Mouse (Mus musculus) thymus, adult 2 months (tissue): Measurements from ENCODE around the gene Aqp8.

Source experiments
- CTCF ChIP-seq: fragments of 200-500 bp; IDR thresholded peaks from 2 replicates; pipeline ENCODE4 v1.5.1; 2012; ENCODE audit warnings: mild to moderate bottlenecking, control low read depth, low read length, moderate library complexity, borderline replicate concordance; ENCODE audit not compliant: control insufficient read depth, poor library complexity, insufficient read depth; ENCODE audit errors: extremely low read depth
- POLR2A ChIP-seq: fragments of 200-500 bp; IDR thresholded peaks from 2 replicates; pipeline ENCODE4 v1.6.1; 2012; ENCODE audit warnings: mild to moderate bottlenecking, low read length, control low read depth, moderate library complexity; ENCODE audit not compliant: control insufficient read depth, poor library complexity, insufficient read depth; ENCODE audit errors: extremely low read depth

DNA sequence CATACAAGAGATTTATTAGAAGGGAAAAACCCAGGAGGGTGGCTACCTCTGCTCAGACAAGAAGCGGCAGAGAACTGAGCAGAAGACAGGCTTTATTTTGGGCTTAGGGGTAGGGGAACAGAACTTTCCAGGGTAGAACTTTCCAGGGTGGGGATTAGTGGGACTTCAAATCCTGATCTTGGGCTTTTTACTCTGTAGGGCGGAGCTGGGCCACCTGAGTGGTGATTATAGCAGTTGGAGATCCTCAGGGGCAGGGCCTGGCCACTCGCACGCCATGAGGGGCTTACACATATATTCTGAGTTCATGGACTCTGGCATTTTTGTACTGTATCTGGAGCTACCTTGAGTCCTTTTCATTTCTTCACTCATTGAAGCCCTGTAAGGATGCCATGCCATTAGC is 775 bp upstream of the Aqp8 start:
- TF ChIP-seq POLR2A (no peak), CTCF (no peak)
